Mouse (Mus musculus) kidney, embryonic 15.5 days (tissue): ENCODE results near the gene Cox11. TPM values are rescaled to one million over a fixed set of nuclear protein-coding genes. Genes with fewer than 3 reads are reported as not detected.
A peak's percentile ranks its signal among the peaks of the same experiment; 100 is the strongest.

Experiments used
- ATAC-seq: fragments of 200-750 bp; cut with Nextera tagmentation; replicated peaks from 2 replicates; pipeline ENCODE4 v1.8.0; 2017; ENCODE audit warnings: moderate TSS enrichment; ENCODE audit not compliant: low FRiP score
- H3K27ac ChIP-seq: fragments of 300-500 bp; sonication (generic); 2 replicates; pipeline ENCODE4 v1.5.1; 2015; ENCODE audit warnings: mild to moderate bottlenecking, inconsistent platforms
- H3K27me3 ChIP-seq: fragments of 300-500 bp; sonication (generic); 2 replicates; pipeline ENCODE4 v1.6.1; 2015; ENCODE audit warnings: inconsistent platforms
- H3K36me3 ChIP-seq: fragments of 300-500 bp; sonication (generic); 2 replicates; pipeline ENCODE4 v1.6.1; 2015; ENCODE audit warnings: inconsistent platforms
- H3K4me1 ChIP-seq: fragments of 300-500 bp; sonication (generic); 2 replicates; pipeline ENCODE4 v1.6.1; 2015; ENCODE audit warnings: inconsistent platforms
- H3K4me2 ChIP-seq: fragments of 300-500 bp; sonication (generic); 2 replicates; pipeline ENCODE4 v1.6.1; 2015; ENCODE audit warnings: moderate library complexity, mild to moderate bottlenecking, inconsistent platforms
- H3K4me3 ChIP-seq: fragments of 300-500 bp; sonication (generic); replicated peaks from 2 replicates; pipeline ENCODE4 v1.5.1; 2015; ENCODE audit warnings: mild to moderate bottlenecking, inconsistent platforms
- H3K9ac ChIP-seq: fragments of 300-500 bp; sonication (generic); 2 replicates; pipeline ENCODE4 v1.6.1; 2015; ENCODE audit warnings: mild to moderate bottlenecking, inconsistent platforms
- H3K9me3 ChIP-seq: fragments of 300-500 bp; sonication (generic); replicated peaks from 2 replicates; pipeline ENCODE4 v1.6.1; 2016; ENCODE audit warnings: inconsistent platforms
- WGBS: fragments of 180-500 bp; shearing (Covaris S2); methylation state at CpG from one replicate; pipeline ENCODE4 v1.1.7; 2015; ENCODE audit warnings: mixed read lengths; 5-methylcytosine and 5-hydroxymethylcytosine counted together
- polyA plus RNA-seq: library from polyadenylated mRNA; unstranded; fragments of >200 nt; fragmentation: Nextera tagmentation; extraction: Ambion mirVana; gene quantifications from 2 replicates; pipeline ENCODE4 v1.2.1, GENCODE M21; 2015

Gene Cox11
- polyA plus RNA-seq, 1 experiment from 2014 or later: 37.5 TPM

- H3K27me3 ChIP-seq: 0 out of 2 replicates have a peak, but pooled peaks cover 3% of the 10 kb centered on the region
- peaks cover 6% of the 10 kb centered on the region for H3K36me3 ChIP-seq
- ATAC-seq: peak; percentile 96
- 9% methylated on average over 42 of the region's 47 CpGs for WGBS
- H3K4me3 ChIP-seq: peak within 1 kb of the TSS; percentile 68
- no peaks in the 10 kb centered on the region for H3K9me3 ChIP-seq
- peak within 1 kb of the TSS; percentile 40 for H3K9ac ChIP-seq
- H3K4me1 ChIP-seq: peaks cover 20% of the 10 kb centered on the region
- H3K4me2 ChIP-seq: peak within 1 kb of the TSS; percentile 95
- H3K27ac ChIP-seq: 0 out of 2 replicates have a peak within 1 kb of the TSS, but pooled peaks have one; percentile 37
Measured at GRCm38 (mm10) chr11:90687460-90688416, 49.8 kb downstream of the Cox11 start, which contains the start of gene Tom1l1. Gene Tom1l1, minus strand, starts transcription at chr11:90688366.

DNA sequence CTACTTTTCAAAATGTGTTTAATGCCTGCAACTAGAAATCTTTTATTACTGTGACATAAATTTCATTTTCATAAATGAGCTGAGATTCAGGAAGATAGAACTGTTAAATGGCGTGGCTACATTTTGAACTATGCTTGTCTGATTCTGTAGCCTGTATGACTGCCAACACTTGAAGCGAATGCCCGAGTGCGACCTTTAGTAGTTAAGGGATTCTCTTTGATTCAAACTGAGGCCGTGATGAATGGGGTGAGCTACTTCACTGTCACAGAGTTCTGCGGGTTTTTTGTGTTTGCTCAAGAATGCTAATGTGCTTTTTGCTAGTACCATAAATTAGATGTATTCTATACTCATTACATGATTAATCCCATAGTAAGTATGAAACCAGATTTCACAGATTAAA lies 52.4 kb downstream of the Cox11 start:
- ATAC-seq: no peak
- H3K36me3 ChIP-seq: no peaks in the 10 kb centered on the region
- no peak overlapping the region for H3K4me2 ChIP-seq
- WGBS: 65% methylated on average over 6 of the region's 6 CpGs
- H3K4me3 ChIP-seq: no peak overlapping the region
- H3K9ac ChIP-seq: no peak overlapping the region
- H3K4me1 ChIP-seq: peaks cover 20% of the 10 kb centered on the region
- H3K27ac ChIP-seq: no peak overlapping the region
- H3K27me3 ChIP-seq: 0 out of 2 replicates have a peak, but pooled peaks cover 3% of the 10 kb centered on the region
- H3K9me3 ChIP-seq: no peaks in the 10 kb centered on the region

GRCm38 (mm10) chr11:90694206-90694605 lies 56.2 kb downstream of the Cox11 start:
- no peak overlapping the region for H3K9ac ChIP-seq
- no peak overlapping the region for H3K4me2 ChIP-seq
- H3K36me3 ChIP-seq: no peaks in the 10 kb centered on the region
- no peaks in the 10 kb centered on the region for H3K27me3 ChIP-seq
- peaks cover 3% of the 10 kb centered on the region for H3K4me1 ChIP-seq
- H3K27ac ChIP-seq: no peak overlapping the region
- WGBS: 38% methylated on average over 4 of the region's 4 CpGs
- no peaks in the 10 kb centered on the region for H3K9me3 ChIP-seq
- H3K4me3 ChIP-seq: no peak overlapping the region
- no peak for ATAC-seq

Other genes with a start within 250 kb of the Cox11 start
- gene Hlf, start 247.3 kb upstream of the Cox11 start, polyA plus RNA-seq: 1.9 and 2.9 TPM in 2 replicates
- 26.9 and 28.0 TPM in 2 replicates for gene Stxbp4, start 89 bp upstream of the Cox11 start, polyA plus RNA-seq
- gene Tom1l1, start 50.2 kb downstream of the Cox11 start, polyA plus RNA-seq: 36.0 and 39.3 TPM in 2 replicates